Mouse (Mus musculus): ENCODE measurements around the gene Hmg20b.

Gene Hmg20b

DNA sequence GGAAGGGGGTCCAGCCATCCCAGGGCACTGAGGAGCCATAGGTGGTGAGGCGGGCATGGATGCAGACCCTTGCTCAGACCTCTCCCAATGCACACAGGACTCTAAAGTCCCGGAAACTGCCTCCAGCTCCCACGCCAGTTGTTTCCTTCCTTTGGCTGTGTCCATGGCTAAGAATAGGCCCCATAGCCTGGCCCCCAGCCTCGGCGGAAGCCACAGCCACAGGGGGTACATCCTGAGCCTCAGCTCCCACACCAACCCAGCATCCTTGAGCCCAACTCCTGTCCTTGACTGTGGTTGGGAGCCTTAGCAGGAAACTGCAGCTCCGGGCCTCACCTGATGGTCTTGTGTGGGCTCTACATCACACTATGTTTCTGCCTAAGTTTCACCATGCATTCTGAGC, 23.4 kb downstream of the Hmg20b start:
- DNase-seq (ENCODE audit: low spot score in 2 of 2), result no peak

DNA sequence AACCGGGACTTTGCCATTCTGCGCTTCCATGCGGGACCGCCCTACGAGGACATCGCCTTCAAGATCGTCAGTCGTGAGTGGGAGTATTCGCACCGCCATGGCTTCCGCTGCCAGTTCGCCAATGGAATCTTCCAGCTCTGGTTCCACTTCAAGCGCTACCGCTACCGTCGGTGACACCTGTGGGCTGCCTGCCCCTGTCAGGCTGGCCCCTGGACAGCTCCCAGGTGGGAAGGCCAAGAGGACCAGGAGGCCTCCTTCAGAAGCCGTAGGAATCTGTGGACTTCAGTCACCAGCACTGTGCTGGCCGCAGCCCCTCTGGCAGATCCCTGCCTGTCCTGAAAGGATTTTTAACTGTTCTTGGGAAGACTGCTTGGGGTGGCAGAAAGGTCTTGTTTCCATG, 24.5 kb downstream of the Hmg20b start:
- DNase-seq (ENCODE audit: low spot score in 2 of 2), result no peak

DNA sequence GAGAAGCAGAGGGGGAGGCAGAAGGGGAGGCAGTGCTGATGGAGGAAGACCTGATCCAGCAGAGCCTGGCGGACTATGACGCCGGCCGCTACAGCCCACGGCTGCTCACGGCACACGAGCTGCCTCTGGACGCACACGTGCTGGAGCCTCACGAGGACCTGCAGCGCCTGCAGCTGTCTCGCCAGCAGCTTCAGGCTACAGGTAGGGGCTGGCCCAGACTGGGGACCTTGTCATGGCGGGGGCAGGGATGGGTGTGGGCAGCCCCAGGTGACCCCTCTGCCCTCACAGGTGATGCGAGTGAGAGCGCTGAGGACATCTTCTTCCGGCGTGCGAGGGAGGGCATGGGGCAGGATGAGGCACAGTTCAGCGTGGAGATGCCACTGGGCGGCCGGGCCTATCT, 25.1 kb downstream of the Hmg20b start:
- DNase-seq (ENCODE audit: low spot score in 2 of 2), result no peak

DNA sequence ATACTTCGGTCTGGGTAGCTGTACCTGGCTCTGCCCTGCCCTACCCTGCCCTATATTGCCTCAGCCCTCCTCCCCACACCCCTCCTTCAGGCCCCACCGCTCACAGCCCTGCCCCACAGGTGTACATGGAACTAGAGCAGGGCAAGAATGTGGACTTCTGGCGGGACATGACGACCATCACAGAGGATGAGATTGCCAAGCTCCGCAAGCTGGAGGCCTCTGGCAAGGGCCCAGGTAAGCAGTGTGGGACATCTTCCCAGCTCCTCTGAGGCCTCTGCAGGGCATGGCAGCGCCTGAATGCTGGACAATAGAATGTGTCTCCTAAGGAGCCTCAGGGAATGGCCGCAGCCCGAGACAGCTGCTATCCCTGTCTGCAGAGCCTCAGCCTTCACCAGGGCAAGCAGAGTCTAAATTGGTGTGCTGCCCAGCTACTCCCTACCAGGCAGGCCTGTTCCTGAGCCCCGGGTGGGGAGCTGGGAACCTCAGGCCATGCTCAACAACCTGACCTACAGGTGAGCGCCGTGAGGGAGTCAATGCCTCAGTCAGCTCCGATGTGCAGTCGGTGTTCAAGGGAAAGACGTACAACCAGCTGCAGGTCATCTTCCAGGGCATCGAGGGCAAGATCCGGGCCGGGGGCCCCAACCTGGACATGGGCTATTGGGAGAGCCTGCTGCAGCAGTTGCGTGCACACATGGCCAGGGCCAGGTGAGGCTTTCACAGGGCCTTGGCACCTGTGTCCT, 26.3 kb downstream of the Hmg20b start:
- no peak for DNase-seq (ENCODE audit: low spot score in 2 of 2)

DNA sequence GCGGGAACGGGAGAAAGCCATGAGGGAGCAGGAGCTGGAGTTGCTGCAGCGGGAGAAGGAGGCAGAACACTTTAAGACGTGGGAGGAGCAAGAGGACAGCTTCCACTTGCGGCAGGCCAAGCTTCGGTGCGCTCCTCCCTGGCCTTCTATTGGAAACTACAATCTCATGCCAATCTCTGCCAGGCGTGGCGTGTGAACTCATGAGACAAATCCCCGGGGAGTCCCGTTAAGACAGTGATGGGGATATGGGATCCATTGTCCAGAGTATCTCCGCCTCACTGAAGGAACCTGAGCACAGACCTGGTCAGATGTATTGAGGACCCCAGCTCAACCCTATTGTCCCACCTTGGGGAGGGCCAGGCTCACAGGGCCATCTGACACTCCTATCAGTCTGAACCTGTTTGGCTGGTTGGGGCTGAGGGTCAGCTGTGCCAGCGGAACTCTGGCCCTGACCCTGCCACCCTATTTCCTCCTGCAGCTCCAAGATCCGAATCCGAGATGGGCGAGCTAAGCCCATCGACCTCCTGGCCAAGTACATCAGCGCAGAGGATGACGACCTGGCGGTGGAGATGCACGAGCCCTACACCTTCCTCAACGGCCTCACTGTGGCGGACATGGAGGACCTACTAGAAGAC, 27.0 kb downstream of the Hmg20b start:
- DNase-seq (ENCODE audit: low spot score in 2 of 2), result no peak

DNA sequence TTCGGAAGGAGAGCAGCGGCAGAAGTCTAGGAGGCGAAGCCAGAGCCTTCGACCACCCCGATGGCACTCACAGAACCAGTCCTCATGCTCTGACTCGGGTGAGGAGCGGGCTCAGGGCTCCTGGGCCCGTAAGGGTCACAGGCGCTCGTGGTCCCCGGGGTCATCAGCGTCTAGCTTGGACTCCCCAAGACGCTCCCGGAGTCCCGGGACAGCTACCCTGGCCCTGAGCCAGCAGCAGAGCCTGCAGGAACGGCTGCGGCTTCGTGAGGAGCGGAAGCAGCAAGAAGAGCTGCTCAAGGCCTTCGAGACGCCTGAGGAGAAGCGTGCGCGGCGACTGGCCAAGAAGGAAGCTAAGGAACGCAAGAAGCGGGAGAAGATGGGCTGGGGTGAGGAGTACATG, 27.8 kb downstream of the Hmg20b start:
- DNase-seq (ENCODE audit: low spot score in 2 of 2), result no peak

DNA sequence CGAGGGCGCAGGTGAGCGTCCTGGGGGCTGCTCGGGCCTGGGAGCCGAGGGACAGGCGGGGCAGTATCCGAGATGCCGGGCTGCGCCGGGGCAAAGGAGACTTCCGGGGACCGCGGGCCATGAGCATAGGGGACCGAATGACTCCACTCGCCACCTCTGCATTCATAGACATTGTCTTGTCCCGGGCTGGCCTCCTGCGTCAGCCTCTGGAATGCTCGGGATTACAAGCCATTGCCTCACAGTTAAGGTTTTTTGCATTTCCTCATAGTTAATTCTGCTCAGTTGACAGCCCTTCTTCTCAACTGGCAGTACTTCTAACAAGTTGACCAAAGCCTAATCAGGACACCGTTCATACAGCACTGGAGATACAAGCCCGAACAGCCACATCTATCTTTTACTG, 28.8 kb downstream of the Hmg20b start:
- DNase-seq (ENCODE audit: low spot score in 2 of 2), result no peak

DNA sequence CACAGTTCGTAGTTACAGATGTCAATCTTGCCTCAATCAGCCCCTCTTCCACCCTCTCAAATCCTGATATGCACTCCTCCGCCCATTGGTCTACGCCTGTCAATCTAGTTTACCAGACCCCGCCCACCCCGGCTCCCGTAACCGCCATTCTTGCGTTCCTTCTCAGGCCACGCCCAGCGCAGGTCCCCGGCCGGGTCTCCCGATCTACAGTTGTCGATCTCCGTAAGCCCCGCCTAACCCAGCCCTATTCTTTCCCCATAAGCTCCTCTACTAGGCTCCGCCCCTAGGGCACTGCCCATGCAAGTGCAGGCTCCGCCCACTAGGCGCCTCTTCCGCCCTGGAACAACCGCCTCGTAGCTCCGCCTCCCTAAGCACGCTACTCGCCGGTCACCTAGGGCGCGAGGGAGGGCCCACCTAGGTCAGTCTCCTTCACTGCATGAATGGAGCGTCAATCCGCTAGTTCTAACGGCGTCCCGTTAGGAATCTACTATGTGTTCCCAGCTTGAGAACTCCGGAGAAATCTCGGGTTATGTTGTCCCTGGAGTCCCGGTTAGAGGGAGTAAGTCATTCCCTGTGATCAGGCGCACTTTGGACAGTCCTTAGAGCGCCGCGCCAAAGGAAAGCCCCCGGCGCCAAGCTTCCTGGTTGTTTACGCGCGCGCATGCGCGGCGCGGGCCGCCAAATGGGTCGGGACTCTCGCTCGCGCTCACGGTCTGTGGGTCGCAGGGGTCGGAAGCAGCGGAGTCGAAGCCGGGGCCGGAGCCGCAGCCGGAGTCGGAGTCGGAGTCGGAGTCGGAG, 29.5 kb downstream of the Hmg20b start, which contains the start of gene Cactin:
Cactin (plus strand) TSS at position 554 of the 798 bp plus-strand sequence.
- DNase-seq (ENCODE audit: low spot score in 2 of 2), result peak; percentile 96 to 97

DNA sequence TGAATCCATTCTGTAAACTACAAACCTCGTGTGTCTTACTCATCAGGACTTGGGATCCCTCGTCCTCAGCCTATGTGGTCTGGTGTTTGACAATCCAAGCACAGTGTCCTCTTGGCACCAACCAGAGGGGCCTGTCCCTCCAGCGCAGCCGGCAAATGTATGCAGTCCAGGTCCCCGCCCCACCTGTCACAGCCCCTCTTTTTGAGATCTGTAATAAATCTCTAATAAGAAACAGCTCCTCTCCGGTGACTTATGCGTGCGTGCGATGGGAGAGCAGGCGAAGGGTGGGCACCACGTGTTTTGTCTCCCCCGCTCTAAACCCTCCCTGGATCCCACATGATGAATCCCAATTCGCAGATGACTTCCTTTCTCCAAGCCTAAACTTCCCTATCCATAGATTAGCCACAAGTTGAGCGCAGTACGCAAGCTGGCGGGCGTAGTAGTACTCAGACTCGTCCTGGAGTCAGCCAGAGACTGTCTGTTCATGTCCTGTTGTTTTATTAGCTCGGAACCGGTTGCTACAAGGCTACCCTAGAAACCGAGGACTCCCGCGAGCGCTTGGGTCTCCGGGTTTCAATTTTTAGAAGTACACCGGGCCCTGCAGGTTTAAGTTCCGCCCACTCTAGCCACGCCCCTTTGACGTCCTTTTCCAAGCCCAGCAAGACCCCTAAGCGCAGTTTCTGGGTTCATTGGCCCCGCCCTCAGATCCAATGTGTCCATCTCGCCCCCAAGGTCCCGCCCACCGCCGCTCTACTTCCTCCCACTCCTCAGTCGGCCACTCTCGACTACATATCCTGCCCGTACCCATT, 30.3 kb downstream of the Hmg20b start:
- DNase-seq (ENCODE audit: low spot score in 2 of 2), result peak; percentile 82 to 86

GRCm38 (mm10) chr10:81319330-81319699, 31.0 kb downstream of the Hmg20b start:
- DNase-seq (ENCODE audit: low spot score in 2 of 2), result no peak

DNA sequence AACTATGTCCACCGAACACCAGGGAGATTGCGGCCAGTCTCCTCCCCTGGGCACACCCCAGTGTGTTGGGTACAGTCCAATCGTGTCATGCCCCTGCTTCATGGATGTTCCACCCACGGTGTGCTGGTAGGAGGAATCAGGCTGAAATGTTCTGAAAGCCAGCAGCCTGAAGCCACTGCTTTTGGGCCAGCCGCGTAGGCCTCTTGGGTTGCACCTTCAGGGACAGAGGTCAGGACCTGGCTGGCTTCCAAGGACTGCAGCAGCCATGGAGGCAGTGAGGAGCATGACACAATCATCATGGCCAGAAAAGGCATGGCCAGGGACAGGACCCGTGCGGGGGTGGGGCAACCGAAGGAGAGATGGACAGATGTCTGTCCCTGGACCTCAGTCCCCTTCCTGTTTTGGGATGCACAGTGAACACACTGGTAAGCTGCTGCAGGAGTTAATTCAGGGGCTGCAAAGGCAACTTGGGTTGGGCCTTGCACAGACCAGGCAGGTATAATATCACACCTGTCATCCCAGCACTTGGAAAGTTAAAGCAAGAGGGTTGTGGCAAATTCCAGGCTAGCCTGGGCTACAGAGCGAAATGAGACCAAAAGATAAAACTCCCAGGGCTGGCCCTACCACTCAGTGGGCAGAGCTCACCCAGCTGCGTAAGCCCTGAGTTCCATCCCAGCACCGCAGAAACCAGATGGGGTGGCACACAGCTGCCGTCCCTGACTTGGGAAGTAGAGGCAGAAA, 31.5 kb downstream of the Hmg20b start:
- DNase-seq (ENCODE audit: low spot score in 2 of 2), result no peak

- no peak for DNase-seq (ENCODE audit: low spot score in 2 of 2)
Measured at GRCm38 (mm10) chr10:81317273-81317672, 33.0 kb downstream of the Hmg20b start.

- no peak for DNase-seq (ENCODE audit: low spot score in 2 of 2)
Measured at GRCm38 (mm10) chr10:81316338-81317060, 33.8 kb downstream of the Hmg20b start.

- DNase-seq (ENCODE audit: low spot score in 2 of 2), result no peak
Measured at GRCm38 (mm10) chr10:81315587-81315986, 34.7 kb downstream of the Hmg20b start.

- DNase-seq (ENCODE audit: low spot score in 2 of 2), result no peak
Measured at GRCm38 (mm10) chr10:81314201-81314600, 36.1 kb downstream of the Hmg20b start.

DNA sequence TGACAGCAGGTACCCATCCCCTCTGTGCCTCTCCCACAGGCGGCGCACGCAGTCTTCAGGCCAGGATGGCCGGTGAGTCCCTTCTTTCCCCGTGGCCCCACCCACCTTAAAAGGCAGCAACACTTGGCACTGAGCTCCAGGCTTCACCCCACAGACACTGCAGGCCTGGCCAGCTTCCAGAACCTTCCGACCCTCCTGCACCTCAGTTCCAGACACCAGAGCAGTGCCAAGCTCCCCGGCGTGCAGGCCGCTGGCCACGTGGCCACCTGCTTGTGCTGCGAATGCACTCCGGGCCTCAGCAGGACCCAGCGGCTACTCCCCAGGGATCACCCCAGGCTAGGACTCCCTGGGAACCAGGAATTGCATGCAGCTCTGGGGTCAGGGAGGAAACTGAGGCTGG, 36.7 kb downstream of the Hmg20b start:
- no peak for DNase-seq (ENCODE audit: low spot score in 2 of 2)

GRCm38 (mm10) chr10:81309571-81309970, 40.7 kb downstream of the Hmg20b start:
- no peak for DNase-seq (ENCODE audit: low spot score in 2 of 2)

DNA sequence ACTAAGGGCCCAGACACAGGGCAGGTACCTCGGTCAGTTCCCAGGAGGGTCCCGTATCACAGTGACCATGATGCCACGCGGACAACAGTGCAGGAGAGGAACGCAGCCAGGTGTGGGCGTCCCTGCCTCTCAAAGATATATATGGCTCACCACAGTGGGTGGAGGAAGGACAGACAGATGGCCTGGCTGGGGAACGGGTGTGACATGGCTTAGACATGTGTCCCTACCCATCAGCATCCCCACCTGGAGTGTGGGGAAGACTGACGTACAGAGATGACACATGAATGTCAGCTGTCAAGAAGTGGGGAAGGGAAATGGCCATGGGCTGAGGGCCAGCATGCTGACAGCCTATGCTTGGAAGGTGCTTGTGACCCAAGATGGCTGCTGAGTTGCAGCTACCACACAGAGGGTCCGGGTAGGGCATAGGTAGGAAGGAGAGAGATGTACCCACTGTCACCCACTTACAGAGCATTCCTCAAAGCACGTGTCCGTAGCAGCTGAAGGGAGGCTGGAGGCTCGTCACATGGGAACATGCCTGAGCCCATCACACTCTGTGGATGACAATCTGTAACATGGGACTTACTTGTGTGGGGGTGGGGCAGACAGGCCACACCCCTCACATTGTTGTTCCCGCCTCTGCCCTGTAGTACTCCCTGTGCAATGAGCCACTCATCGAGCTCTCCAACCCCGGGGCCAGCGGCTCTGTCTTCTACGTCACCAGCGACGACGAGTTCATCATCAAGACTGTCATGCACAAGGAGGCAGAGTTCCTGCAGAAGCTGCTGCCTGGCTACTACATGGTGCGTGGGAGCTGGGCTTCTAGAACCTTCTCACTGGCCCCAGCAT, 43.2 kb downstream of the Hmg20b start:
- DNase-seq (ENCODE audit: low spot score in 2 of 2), result no peak

GRCm38 (mm10) chr10:81306173-81306668, 44.1 kb downstream of the Hmg20b start:
- no peak for DNase-seq (ENCODE audit: low spot score in 2 of 2)

All from spleen, postnatal 14 days (tissue).